Mouse (Mus musculus): Measurements from ENCODE around the gene Dapk2.

GRCm38 (mm10) chr9:66110126-66110525 is 47.9 kb upstream of the Dapk2 start:
- no peak for TF ChIP-seq CTCF (IDR thresholded peaks at IDR 0.05; ENCODE audit: borderline replicate concordance, insufficient read depth, low read length)
- no peak for TF ChIP-seq POLR2A (IDR thresholded peaks at IDR 0.05; ENCODE audit: low read depth, low read length)
